Mouse (Mus musculus) intestine, embryonic 14.5 days (tissue): ENCODE results near the gene Ptpn18. TPM values are rescaled to one million over a fixed set of nuclear protein-coding genes. Genes with fewer than 3 reads are reported as not detected.
"Not testable (repeated sequence)": the region's sequence is repeated elsewhere in the genome, so short reads cannot be mapped to it uniquely, and the experiment has no call there.

Experiments used
- ATAC-seq: fragments of 200-750 bp; cut with Nextera tagmentation; replicated peaks from 2 replicates; pipeline ENCODE4 v1.8.0; 2017; ENCODE audit warnings: low read depth, moderate number of reproducible peaks, moderate TSS enrichment, moderate library complexity; ENCODE audit not compliant: low FRiP score, low TSS enrichment
- DNase-seq: peaks from one replicate; pipeline ENCODE4 v3.0.0-alpha.2; 2018; ENCODE audit warnings: low spot score
- H3K27ac ChIP-seq: fragments of 300-500 bp; sonication (generic); 2 replicates; pipeline ENCODE4 v1.5.1; 2014; ENCODE audit warnings: low read depth, mild to moderate bottlenecking, control low read depth
- H3K27me3 ChIP-seq: fragments of 300-500 bp; sonication (generic); replicated peaks from 2 replicates; pipeline ENCODE4 v1.6.1; 2014; ENCODE audit warnings: low read length, control low read depth; ENCODE audit not compliant: control insufficient read depth, insufficient read depth
- H3K36me3 ChIP-seq: fragments of 300-500 bp; sonication (generic); 2 replicates; pipeline ENCODE4 v1.6.1; 2014; ENCODE audit warnings: low read length, control low read depth; ENCODE audit not compliant: control insufficient read depth, insufficient read depth
- H3K4me1 ChIP-seq: fragments of 300-500 bp; sonication (generic); replicated peaks from 2 replicates; pipeline ENCODE4 v1.6.1; 2014; ENCODE audit warnings: low read length, control low read depth, mixed read lengths; ENCODE audit not compliant: control insufficient read depth, insufficient read depth
- H3K4me2 ChIP-seq: fragments of 300-500 bp; sonication (generic); 2 replicates; pipeline ENCODE4 v1.6.1; 2014; ENCODE audit warnings: low read length
- H3K4me3 ChIP-seq: fragments of 300-500 bp; sonication (generic); 2 replicates; pipeline ENCODE4 v1.5.1; 2014; ENCODE audit warnings: low read depth, low read length, control low read depth, mixed read lengths
- H3K9ac ChIP-seq: fragments of 300-500 bp; sonication (generic); 2 replicates; pipeline ENCODE4 v1.6.1; 2014; ENCODE audit warnings: mild to moderate bottlenecking, low read length
- H3K9me3 ChIP-seq: fragments of 300-500 bp; sonication (generic); 2 replicates; pipeline ENCODE4 v1.6.1; 2016; ENCODE audit warnings: low read length, control low read depth; ENCODE audit not compliant: control insufficient read depth
- WGBS: fragments of 180-500 bp; shearing (Covaris S2); extraction: QIAGEN DNeasy Blood & Tissue Kit; methylation state at CpG from one replicate; pipeline ENCODE4 v1.1.7; 2014; 5-methylcytosine and 5-hydroxymethylcytosine counted together
- microRNA-seq: library from miRNA; unstranded; fragments of <30 nt; microRNA quantifications from one replicate; pipeline ENCODE4, GENCODE M21; 2016
- polyA plus RNA-seq: library from polyadenylated mRNA; unstranded; fragments of >200 nt; fragmentation: Nextera tagmentation; extraction: Ambion mirVana; gene quantifications from 2 replicates; pipeline ENCODE4 v1.2.1, GENCODE M21; 2014

Gene Ptpn18
- polyA plus RNA-seq, 1 experiment from 2014 or later, result 22.1 TPM

DNA sequence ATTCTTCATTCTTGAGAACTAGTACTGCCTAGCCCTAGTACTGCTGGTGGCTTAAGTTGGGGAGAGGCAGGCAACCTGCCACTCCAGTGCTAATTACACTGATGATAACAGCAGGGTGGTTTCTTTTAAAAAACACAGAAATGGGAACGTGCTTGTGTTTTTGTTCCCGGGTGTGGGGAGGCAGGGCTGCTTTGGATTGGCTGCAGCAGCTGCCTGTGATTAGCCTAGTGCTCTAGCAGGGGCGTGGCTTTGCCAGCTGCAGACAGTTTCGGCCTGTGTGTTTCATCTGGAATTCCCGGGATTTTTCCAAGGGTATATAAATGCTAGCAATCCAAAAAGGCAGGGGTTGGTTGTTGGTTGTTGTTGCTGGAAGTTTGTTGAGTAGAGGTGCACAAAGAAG is 57.0 kb downstream of the Ptpn18 start:
- Histone ChIP-seq H3K27ac (no peak overlapping the region), H3K4me3 (no peak overlapping the region), H3K27me3 (no peaks in the 10 kb centered on the region), H3K9me3 (no peaks in the 10 kb centered on the region), H3K36me3 (no peaks in the 10 kb centered on the region), H3K4me2 (no peak overlapping the region), H3K9ac (no peak overlapping the region), H3K4me1 (no peaks in the 10 kb centered on the region)
- DNase-seq, result no peak
- no peak for ATAC-seq
- 29% methylated on average over 5 of the region's 5 CpGs for WGBS

- not testable (repeated sequence) for H3K4me1 ChIP-seq, H3K36me3 ChIP-seq, ATAC-seq, H3K27ac ChIP-seq, H3K9me3 ChIP-seq, DNase-seq, H3K9ac ChIP-seq, H3K27me3 ChIP-seq, H3K4me2 ChIP-seq, H3K4me3 ChIP-seq
- 26% methylated on average over 6 of the region's 6 CpGs for WGBS
Observed at GRCm38 (mm10) chr1:34517297-34517696, 57.7 kb downstream of the Ptpn18 start.

- H3K4me1 ChIP-seq, H3K36me3 ChIP-seq, H3K9me3 ChIP-seq, H3K27me3 ChIP-seq, H3K9ac ChIP-seq, H3K4me3 ChIP-seq, DNase-seq, ATAC-seq, H3K4me2 ChIP-seq, H3K27ac ChIP-seq: not testable (repeated sequence)
- 17% methylated on average over 1 of the region's 1 CpGs for WGBS
Observed at GRCm38 (mm10) chr1:34517797-34518196, 58.2 kb downstream of the Ptpn18 start.

- H3K9ac ChIP-seq, result no peak overlapping the region
- no peak overlapping the region for H3K4me2 ChIP-seq
- ATAC-seq (no peak), DNase-seq (no peak)
- H3K4me1 ChIP-seq, result no peaks in the 10 kb centered on the region
- WGBS, result 73% methylated on average over 1 of the region's 1 CpGs
- no peaks in the 10 kb centered on the region for H3K27me3 ChIP-seq
- no peaks in the 10 kb centered on the region for H3K9me3 ChIP-seq
- no peaks in the 10 kb centered on the region for H3K36me3 ChIP-seq
- no peak overlapping the region for H3K27ac ChIP-seq
- H3K4me3 ChIP-seq, result no peak overlapping the region
Observed at GRCm38 (mm10) chr1:34518259-34518658, 58.7 kb downstream of the Ptpn18 start.

DNA sequence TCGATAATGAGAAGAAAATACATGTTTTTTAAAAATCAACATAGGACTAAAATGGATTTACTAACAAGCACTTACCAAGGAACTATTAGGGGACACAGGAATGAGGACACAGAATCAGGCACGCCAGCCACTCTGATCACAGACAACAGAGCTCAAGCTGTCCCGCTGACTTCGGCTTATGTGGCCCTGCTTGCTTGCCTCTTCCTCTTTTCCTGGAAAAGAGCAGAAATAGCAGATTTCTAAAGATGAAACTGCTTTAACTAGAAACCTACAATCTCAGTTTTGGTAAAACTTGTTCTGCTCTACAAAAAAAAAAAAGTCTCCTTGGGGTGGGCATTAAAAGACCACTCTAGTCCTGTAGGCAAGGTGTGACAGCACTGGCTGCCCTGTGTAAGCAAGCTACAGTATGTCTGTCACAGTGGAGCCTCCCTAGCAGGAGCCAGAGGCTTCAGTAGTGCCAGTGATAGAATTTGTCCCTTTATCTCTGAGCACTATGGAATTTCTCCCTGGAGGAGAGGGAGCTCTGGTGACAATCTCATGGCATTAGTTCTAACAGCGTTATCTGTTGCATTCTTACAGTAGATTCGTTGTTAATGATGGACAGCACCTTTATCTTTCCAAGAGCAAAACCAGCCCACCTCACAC is 62.8 kb downstream of the Ptpn18 start:
- DNase-seq, result no peak
- no peak overlapping the region for H3K4me2 ChIP-seq
- no peak overlapping the region for H3K27ac ChIP-seq
- H3K4me1 ChIP-seq, result no peaks in the 10 kb centered on the region
- H3K4me3 ChIP-seq, result no peak overlapping the region
- 73% methylated on average over 6 of the region's 6 CpGs for WGBS
- H3K27me3 ChIP-seq, result no peaks in the 10 kb centered on the region
- ATAC-seq, result no peak
- H3K36me3 ChIP-seq, result no peaks in the 10 kb centered on the region
- no peaks in the 10 kb centered on the region for H3K9me3 ChIP-seq
- no peak overlapping the region for H3K9ac ChIP-seq

DNA sequence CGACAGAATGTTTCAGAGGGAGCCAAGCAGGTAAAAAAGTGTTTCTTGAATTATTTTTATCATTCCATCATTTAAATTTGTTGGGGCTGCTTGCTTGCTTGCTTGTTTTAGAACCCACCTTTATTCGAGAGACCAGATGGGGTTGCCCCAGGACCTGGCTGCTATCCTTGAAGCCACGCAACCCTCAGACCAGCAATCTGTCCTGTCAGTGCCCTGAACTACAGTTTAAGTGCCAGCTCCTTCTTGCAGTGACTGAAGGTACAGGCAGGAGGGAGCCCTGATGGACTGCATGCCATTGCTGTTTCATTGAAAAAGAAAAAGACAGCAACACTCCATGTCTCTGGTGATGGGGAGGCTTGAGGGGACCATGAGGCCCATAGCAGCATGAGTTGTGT is 63.3 kb downstream of the Ptpn18 start:
- H3K4me1 ChIP-seq, result no peaks in the 10 kb centered on the region
- H3K9ac ChIP-seq, result no peak overlapping the region
- no peak overlapping the region for H3K4me2 ChIP-seq
- DNase-seq, result no peak
- no peaks in the 10 kb centered on the region for H3K27me3 ChIP-seq
- H3K27ac ChIP-seq, result no peak overlapping the region
- no peak for ATAC-seq
- H3K9me3 ChIP-seq, result no peaks in the 10 kb centered on the region
- WGBS, result 66% methylated on average over 3 of the region's 3 CpGs
- no peak overlapping the region for H3K4me3 ChIP-seq
- H3K36me3 ChIP-seq, result no peaks in the 10 kb centered on the region

DNA sequence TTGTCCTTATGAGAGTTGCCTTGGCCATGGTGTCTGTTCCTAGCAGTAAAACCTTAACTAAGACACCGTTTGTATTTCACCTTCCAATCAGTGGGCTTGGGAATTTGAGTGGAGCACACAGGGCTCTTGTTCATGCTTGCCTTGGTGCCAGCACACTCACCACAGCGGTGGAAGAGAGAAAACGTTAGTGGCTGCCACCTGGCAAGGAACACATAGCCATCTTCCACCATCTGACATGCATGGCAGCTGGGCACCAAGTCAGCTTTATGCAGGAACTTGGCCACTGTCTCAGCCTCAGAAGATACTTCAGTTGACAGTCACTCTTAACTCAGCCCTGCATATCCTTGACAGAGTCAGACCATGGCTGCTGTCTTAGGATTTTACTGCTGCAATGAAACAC is 64.1 kb downstream of the Ptpn18 start:
- H3K4me2 ChIP-seq, result no peak overlapping the region
- H3K27ac ChIP-seq, result no peak overlapping the region
- no peak overlapping the region for H3K4me3 ChIP-seq
- no peaks in the 10 kb centered on the region for H3K36me3 ChIP-seq
- no peaks in the 10 kb centered on the region for H3K27me3 ChIP-seq
- DNase-seq (no peak), ATAC-seq (no peak)
- H3K4me1 ChIP-seq, result no peaks in the 10 kb centered on the region
- 82% methylated on average over 3 of the region's 3 CpGs for WGBS
- no peak overlapping the region for H3K9ac ChIP-seq
- H3K9me3 ChIP-seq, result no peaks in the 10 kb centered on the region

Small RNA genes lying within 50 kb of the gene (microRNA-seq; reads per million reads assigned to microRNA genes)
- 3.0 reads per million, percentile 28 among the genes with 10 or more reads in this experiment for gene Mir5103

Other genes with a start within 250 kb of the Ptpn18 start
- 59.6 and 60.0 TPM in 2 replicates for gene Ccdc115, start 20.1 kb upstream of the Ptpn18 start, polyA plus RNA-seq
- 120 and 126 TPM in 2 replicates for gene Imp4, start 19.9 kb upstream of the Ptpn18 start, polyA plus RNA-seq
- not detected in 2 replicates for gene Prss39, start 38.6 kb downstream of the Ptpn18 start, polyA plus RNA-seq
- 0.23 TPM in 2 replicates for gene Cfc1, start 75.9 kb downstream of the Ptpn18 start, polyA plus RNA-seq
- not detected in 2 replicates for gene Prss40, start 101.2 kb downstream of the Ptpn18 start, polyA plus RNA-seq
- 1.2 TPM in 2 replicates for gene Amer3, start 119.9 kb downstream of the Ptpn18 start, polyA plus RNA-seq